Mouse (Mus musculus) forebrain, embryonic 13.5 days (tissue): Measurements from ENCODE around the gene Olfr1052. TPM values are rescaled to one million over a fixed set of nuclear protein-coding genes. Genes with fewer than 3 reads are reported as not detected.
"Not testable (repeated sequence)": the region's sequence is repeated elsewhere in the genome, so short reads cannot be mapped to it uniquely, and the experiment has no call there.

Experiments
- ATAC-seq: fragments of 200-750 bp; cut with Nextera tagmentation; 2 replicates; pipeline ENCODE4 v1.8.0; 2017
- H3K27ac ChIP-seq: fragments of 300-500 bp; sonication (generic); 2 replicates; pipeline ENCODE4 v1.5.1; 2015; ENCODE audit warnings: inconsistent platforms, mild to moderate bottlenecking, moderate library complexity
- H3K27me3 ChIP-seq: fragments of 300-500 bp; sonication (generic); 2 replicates; pipeline ENCODE4 v1.6.1; 2015; ENCODE audit warnings: mild to moderate bottlenecking, inconsistent platforms
- H3K36me3 ChIP-seq: fragments of 300-500 bp; sonication (generic); 2 replicates; pipeline ENCODE4 v1.6.1; 2015; ENCODE audit warnings: mild to moderate bottlenecking, inconsistent platforms; ENCODE audit not compliant: poor library complexity, severe bottlenecking
- H3K4me1 ChIP-seq: fragments of 300-500 bp; sonication (generic); 2 replicates; pipeline ENCODE4 v1.6.1; 2015; ENCODE audit warnings: inconsistent platforms
- H3K4me2 ChIP-seq: fragments of 300-500 bp; sonication (generic); 2 replicates; pipeline ENCODE4 v1.6.1; 2015; ENCODE audit warnings: inconsistent platforms, mild to moderate bottlenecking, moderate library complexity
- H3K4me3 ChIP-seq: fragments of 300-500 bp; sonication (generic); 2 replicates; pipeline ENCODE4 v1.5.1; 2015; ENCODE audit warnings: mild to moderate bottlenecking, inconsistent platforms
- H3K9ac ChIP-seq: fragments of 300-500 bp; sonication (generic); 2 replicates; pipeline ENCODE4 v1.6.1; 2015; ENCODE audit warnings: mild to moderate bottlenecking, inconsistent platforms
- H3K9me3 ChIP-seq: fragments of 300-500 bp; sonication (generic); replicated peaks from 2 replicates; pipeline ENCODE4 v1.6.1; 2016; ENCODE audit warnings: inconsistent platforms
- WGBS: fragments of 180-500 bp; shearing (Covaris S2); methylation state at CpG from one replicate; pipeline ENCODE4 v1.1.7; 2015; 5-methylcytosine and 5-hydroxymethylcytosine counted together
- polyA plus RNA-seq: library from polyadenylated mRNA; unstranded; fragments of >200 nt; fragmentation: Nextera tagmentation; extraction: Ambion mirVana; gene quantifications from 2 replicates; pipeline ENCODE4 v1.2.1, GENCODE M21; 2015

The Olfr1052 gene
- not detected in 2 replicates for polyA plus RNA-seq

DNA sequence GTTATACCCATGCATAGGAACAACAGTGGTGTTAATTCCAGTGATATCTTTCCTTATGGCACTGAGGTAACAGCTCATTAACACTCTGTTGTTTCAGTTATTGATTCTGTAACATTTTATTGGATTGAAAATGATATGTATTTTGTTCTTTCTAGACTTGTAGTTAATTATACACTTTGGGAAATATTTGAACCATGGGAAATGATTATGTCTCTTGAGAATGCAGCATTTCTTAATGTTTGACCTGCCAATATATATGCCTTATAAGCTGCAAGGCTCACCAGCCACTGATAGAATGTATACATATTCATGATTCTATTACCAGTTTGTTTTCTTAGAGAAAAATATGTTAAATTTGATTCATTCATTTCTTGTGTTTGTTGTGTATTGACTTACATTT lies at the start of gene Olfr1052:
TSS of gene Olfr1052 (plus strand) at position 301 of the 400 bp plus-strand sequence.
- no peaks in the 10 kb centered on the region for H3K9me3 ChIP-seq
- ATAC-seq: no peak
- H3K27ac ChIP-seq: no peak within 1 kb of the TSS
- H3K27me3 ChIP-seq: no peaks in the 10 kb centered on the region
- H3K4me1 ChIP-seq: no peaks in the 10 kb centered on the region
- no peak within 1 kb of the TSS for H3K4me3 ChIP-seq
- no peaks in the 10 kb centered on the region for H3K36me3 ChIP-seq
- H3K4me2 ChIP-seq: no peak within 1 kb of the TSS
- no peak within 1 kb of the TSS for H3K9ac ChIP-seq

DNA sequence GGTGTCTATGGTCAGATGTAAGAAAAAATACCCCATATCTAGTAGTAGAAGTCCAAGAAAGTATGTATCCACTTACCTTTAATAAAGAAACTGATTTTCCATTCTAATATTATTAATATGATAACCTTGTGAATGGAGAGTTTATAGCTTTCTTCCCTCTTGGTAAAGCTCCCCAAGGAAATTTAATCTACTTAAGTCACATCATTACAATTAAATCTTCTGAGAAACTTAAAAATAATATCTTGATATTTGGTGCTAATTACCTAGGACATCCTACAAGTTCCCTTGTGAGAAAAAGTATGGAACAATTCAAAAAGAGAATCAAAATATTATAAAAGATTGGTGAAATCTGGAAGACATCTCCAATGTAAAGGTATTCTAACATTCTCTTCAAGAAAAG lies 34.0 kb upstream of the Olfr1052 start, which contains the start of gene Olfr1049:
TSS of gene Olfr1049 (minus strand) at position 101 of the 400 bp plus-strand sequence.
- H3K36me3 ChIP-seq, H3K9me3 ChIP-seq, H3K4me1 ChIP-seq, ATAC-seq, H3K4me3 ChIP-seq, H3K4me2 ChIP-seq, H3K9ac ChIP-seq, H3K27me3 ChIP-seq, H3K27ac ChIP-seq: not testable (repeated sequence)

DNA sequence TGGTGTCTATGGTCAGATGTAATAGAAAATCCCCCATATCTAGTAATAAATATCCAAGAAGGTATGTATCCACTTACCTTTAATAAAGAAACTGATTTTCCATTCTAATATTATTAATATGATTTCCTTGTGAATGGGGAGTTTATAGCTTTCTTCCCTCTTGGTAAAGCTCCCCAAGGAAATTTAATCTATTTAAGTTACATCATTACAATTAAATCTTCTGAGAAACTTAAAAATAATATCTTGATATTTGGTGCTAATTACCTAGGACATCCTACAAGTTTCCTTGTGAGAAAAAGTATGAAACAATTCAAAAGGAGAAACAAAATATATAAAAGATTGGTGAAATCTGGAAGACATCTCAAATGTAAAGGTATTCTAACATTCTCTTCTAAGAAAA lies 13.3 kb upstream of the Olfr1052 start, which contains the start of gene Olfr1051:
TSS of gene Olfr1051 (minus strand) at position 101 of the 400 bp plus-strand sequence.
- H3K36me3 ChIP-seq, H3K9ac ChIP-seq, H3K27me3 ChIP-seq, H3K4me3 ChIP-seq, H3K4me1 ChIP-seq, H3K9me3 ChIP-seq, H3K27ac ChIP-seq, H3K4me2 ChIP-seq, ATAC-seq: not testable (repeated sequence)

DNA sequence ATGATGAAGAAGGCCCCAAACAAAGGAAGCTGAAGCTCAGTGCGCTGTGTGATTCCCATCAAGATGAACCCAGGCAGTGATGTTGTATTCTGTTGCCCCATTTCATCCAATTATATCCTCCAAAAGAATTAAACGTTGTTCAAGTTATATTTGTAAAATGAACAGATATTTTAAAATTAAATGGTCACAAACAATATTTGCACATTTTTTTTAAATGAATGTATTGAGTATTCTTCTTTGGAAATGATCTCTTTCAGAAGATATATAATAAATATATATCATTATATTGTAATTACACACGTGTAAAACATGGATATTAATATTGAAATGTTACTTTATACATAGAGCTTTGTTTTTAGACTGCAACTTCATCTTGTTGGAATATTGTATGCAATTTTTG lies 22.9 kb downstream of the Olfr1052 start, which contains the start of gene Olfr1053:
TSS of gene Olfr1053 (minus strand) at position 101 of the 400 bp plus-strand sequence.
- no peaks in the 10 kb centered on the region for H3K27me3 ChIP-seq
- WGBS: 63% methylated on average over 3 of the region's 3 CpGs
- no peaks in the 10 kb centered on the region for H3K9me3 ChIP-seq
- no peak for ATAC-seq
- no peaks in the 10 kb centered on the region for H3K36me3 ChIP-seq
- no peak within 1 kb of the TSS for H3K9ac ChIP-seq
- no peak within 1 kb of the TSS for H3K4me3 ChIP-seq
- H3K27ac ChIP-seq: no peak within 1 kb of the TSS
- H3K4me2 ChIP-seq: no peak within 1 kb of the TSS
- H3K4me1 ChIP-seq: no peaks in the 10 kb centered on the region

DNA sequence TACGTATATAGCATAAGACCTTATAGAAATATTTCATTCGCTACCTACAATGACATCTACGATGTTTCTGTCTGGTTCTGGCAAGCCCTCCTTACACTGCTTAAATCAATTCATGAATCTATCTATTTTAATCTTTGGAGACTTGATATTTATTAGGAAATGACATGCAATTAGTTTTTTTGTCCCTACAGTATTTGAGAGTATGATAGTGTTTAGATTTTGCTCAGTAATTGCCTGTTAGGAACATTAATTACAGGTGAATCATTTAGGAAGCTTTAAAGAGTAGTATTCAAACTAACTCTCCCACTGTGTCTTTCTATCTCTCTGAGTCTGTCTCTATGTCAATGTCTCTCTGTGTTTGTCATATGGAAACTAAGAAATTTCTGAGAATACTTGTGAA lies 43.1 kb downstream of the Olfr1052 start, which contains the start of gene Olfr1054:
TSS of gene Olfr1054 (minus strand) at position 101 of the 400 bp plus-strand sequence.
- Histone ChIP-seq H3K4me1 (no peaks in the 10 kb centered on the region), H3K9me3 (no peaks in the 10 kb centered on the region), H3K4me3 (no peak within 1 kb of the TSS), H3K27ac (no peak within 1 kb of the TSS), H3K36me3 (no peaks in the 10 kb centered on the region), H3K9ac (no peak within 1 kb of the TSS), H3K4me2 (no peak within 1 kb of the TSS), H3K27me3 (no peaks in the 10 kb centered on the region)
- ATAC-seq: no peak
- 91% methylated on average over 3 of the region's 3 CpGs for WGBS

Other genes starting within 250 kb of the Olfr1052 start
- not detected in 2 replicates for gene Olfr1034, start 246.6 kb upstream of the Olfr1052 start, polyA plus RNA-seq
- not detected in 2 replicates for gene Olfr1036, start 218.5 kb upstream of the Olfr1052 start, polyA plus RNA-seq
- gene Olfr1037, start 205.1 kb upstream of the Olfr1052 start, polyA plus RNA-seq: not detected in 2 replicates
- gene Olfr1039, start 156.5 kb upstream of the Olfr1052 start, polyA plus RNA-seq: not detected in 2 replicates
- not detected in 2 replicates for gene Olfr1040, start 145.7 kb upstream of the Olfr1052 start, polyA plus RNA-seq
- not detected in 2 replicates for gene Olfr1042, start 130.6 kb upstream of the Olfr1052 start, polyA plus RNA-seq
- not detected in 2 replicates for gene Olfr1043, start 124.9 kb upstream of the Olfr1052 start, polyA plus RNA-seq
- not detected in 2 replicates for gene Olfr1044, start 114.6 kb upstream of the Olfr1052 start, polyA plus RNA-seq
- not detected in 2 replicates for gene Olfr52, start 106.8 kb upstream of the Olfr1052 start, polyA plus RNA-seq
- gene Olfr1045, start 89.4 kb upstream of the Olfr1052 start, polyA plus RNA-seq: not detected in 2 replicates
- not detected in 2 replicates for gene Olfr1046, start 73.1 kb upstream of the Olfr1052 start, polyA plus RNA-seq
- not detected in 2 replicates for gene Olfr1047, start 61.1 kb upstream of the Olfr1052 start, polyA plus RNA-seq
- not detected in 2 replicates for gene Olfr1048, start 52.2 kb upstream of the Olfr1052 start, polyA plus RNA-seq
- gene Olfr1049, start 34.1 kb upstream of the Olfr1052 start, polyA plus RNA-seq: not detected in 2 replicates
- not detected in 2 replicates for gene Olfr1051, start 13.4 kb upstream of the Olfr1052 start, polyA plus RNA-seq
- gene Olfr1053, start 22.8 kb downstream of the Olfr1052 start, polyA plus RNA-seq: not detected in 2 replicates
- gene Olfr1054, start 43.0 kb downstream of the Olfr1052 start, polyA plus RNA-seq: not detected in 2 replicates
- not detected in 2 replicates for gene Olfr1055, start 57.8 kb downstream of the Olfr1052 start, polyA plus RNA-seq
- gene Olfr1056, start 70.0 kb downstream of the Olfr1052 start, polyA plus RNA-seq: not detected in 2 replicates
- not detected in 2 replicates for gene Olfr1057, start 85.9 kb downstream of the Olfr1052 start, polyA plus RNA-seq
- not detected in 2 replicates for gene Olfr1058, start 96.1 kb downstream of the Olfr1052 start, polyA plus RNA-seq
- gene Olfr1061, start 121.6 kb downstream of the Olfr1052 start, polyA plus RNA-seq: not detected in 2 replicates
- not detected in 2 replicates for gene Olfr1062, start 134.3 kb downstream of the Olfr1052 start, polyA plus RNA-seq
- gene Olfr1065, start 158.1 kb downstream of the Olfr1052 start, polyA plus RNA-seq: not detected in 2 replicates
- gene Olfr1066, start 163.8 kb downstream of the Olfr1052 start, polyA plus RNA-seq: not detected in 2 replicates
- gene Olfr228, start 194.9 kb downstream of the Olfr1052 start, polyA plus RNA-seq: not detected in 2 replicates
- not detected in 2 replicates for gene Olfr1076, start 216.0 kb downstream of the Olfr1052 start, polyA plus RNA-seq